Mouse (Mus musculus): Measurements from ENCODE around the gene Plin5. TPM values are rescaled to one million over a fixed set of nuclear protein-coding genes. Genes with fewer than 3 reads are reported as not detected.
"Not testable (repeated sequence)": the region's sequence is repeated elsewhere in the genome, so short reads cannot be mapped to it uniquely, and the experiment has no call there.

Plin5 gene
- polyA plus RNA-seq, 1 experiment from 2014 or later = 0.46 TPM

DNA sequence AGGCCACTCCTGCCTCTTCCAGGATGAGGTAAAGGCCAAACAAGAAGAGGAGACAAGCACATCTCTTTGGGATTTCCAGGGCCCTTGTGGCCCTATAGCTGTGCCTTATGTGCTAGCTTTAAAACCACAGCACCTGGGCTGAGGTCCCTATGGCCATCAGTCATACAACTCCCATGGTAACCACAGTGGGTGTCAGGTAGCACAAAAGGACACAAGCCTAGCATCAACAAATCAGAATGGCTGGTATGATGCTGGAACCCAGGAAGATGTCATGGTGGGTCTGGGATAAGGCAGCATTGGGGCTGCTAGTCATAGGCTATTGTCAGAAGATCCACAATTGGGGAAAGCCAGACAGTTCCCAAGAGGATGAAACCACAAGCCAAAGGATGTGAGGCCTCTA is 46.3 kb downstream of the Plin5 start:
- no peak for DNase-seq (ENCODE audit: low spot score)
- H3K4me1 ChIP-seq = peaks cover 15% of the 10 kb centered on the region
- H3K36me3 ChIP-seq = peaks cover 70% of the 10 kb centered on the region
- no peak overlapping the region for H3K27ac ChIP-seq
- no peaks in the 10 kb centered on the region for H3K27me3 ChIP-seq (ENCODE audit: insufficient read depth, poor library complexity, severe bottlenecking)
- H3K4me3 ChIP-seq = no peak overlapping the region
- no peaks in the 10 kb centered on the region for H3K9me3 ChIP-seq

DNA sequence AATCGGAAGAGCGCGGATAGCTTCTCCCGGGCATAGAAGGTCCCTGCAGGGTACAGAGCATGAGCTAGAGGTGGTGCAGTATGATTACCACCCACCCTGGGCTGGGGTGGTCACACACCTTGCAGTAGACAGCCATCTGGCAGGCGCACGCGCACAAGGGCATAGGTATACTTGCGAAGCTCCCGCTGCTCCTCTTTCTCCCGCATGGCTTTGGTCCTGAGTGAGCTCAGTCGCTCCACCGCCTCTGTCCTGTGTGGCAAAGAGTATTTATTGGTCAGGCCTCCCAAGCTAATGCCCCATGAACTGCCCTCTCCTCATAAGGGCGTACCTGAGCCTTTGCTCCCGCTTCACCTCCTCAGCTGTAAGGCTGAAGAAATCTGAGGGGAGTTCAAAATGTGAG is 48.3 kb downstream of the Plin5 start:
- 92% methylated on average over 14 of the region's 14 CpGs for WGBS
- H3K27ac ChIP-seq = no peak overlapping the region
- peaks cover 4% of the 10 kb centered on the region for H3K4me1 ChIP-seq
- H3K36me3 ChIP-seq = peaks cover 90% of the 10 kb centered on the region
- DNase-seq (ENCODE audit: low spot score) = no peak
- no peaks in the 10 kb centered on the region for H3K27me3 ChIP-seq (ENCODE audit: insufficient read depth, poor library complexity, severe bottlenecking)
- no peak overlapping the region for H3K4me3 ChIP-seq
- H3K9me3 ChIP-seq = no peaks in the 10 kb centered on the region

DNA sequence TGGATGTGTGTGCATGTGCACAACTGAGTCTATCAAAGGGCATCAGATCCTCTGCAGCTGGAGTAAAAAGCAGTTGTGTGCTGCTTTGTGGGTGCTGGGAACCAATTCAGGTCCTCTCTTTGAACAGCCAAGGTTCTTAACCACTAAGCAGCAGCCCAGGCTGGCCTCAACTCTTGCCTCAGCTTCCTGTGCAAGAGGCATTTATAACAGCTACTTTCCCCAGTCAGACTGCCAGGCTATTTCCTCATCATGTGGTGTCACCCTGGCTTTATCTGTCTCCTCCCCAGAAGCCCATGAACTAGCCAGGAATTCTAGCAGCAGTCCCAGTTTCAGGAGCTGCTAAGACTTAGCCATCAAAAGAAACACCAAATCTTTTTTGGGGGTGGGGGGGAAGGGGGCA is 50.9 kb downstream of the Plin5 start:
- no peaks in the 10 kb centered on the region for H3K27me3 ChIP-seq (ENCODE audit: insufficient read depth, poor library complexity, severe bottlenecking)
- H3K4me3 ChIP-seq = no peak overlapping the region
- H3K9me3 ChIP-seq = no peaks in the 10 kb centered on the region
- no peaks in the 10 kb centered on the region for H3K4me1 ChIP-seq
- no peak overlapping the region for H3K27ac ChIP-seq
- H3K36me3 ChIP-seq = peaks cover 100% of the 10 kb centered on the region
- no peak for DNase-seq (ENCODE audit: low spot score)

DNA sequence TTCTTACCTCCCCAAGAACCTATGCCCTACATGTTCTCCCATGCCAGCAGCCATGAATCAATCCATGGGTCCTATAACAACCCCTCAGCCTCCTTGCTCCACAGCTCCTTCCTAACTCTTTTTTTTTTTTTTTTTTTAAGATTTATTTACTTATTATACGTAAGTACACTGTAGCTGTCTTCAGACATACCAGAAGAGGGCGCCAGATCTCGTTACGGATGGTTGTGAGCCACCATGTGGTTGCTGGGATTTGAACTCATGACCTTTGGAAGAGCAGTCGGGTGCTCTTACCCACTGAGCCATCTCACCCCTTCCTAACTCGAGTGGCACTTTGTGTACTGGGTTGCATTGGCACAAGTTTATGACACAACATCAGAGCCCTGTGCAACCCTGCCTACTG is 51.7 kb downstream of the Plin5 start:
- H3K36me3 ChIP-seq = peaks cover 100% of the 10 kb centered on the region
- not testable (repeated sequence) for H3K4me3 ChIP-seq; H3K9me3 ChIP-seq; H3K4me1 ChIP-seq; H3K27ac ChIP-seq; DNase-seq (ENCODE audit: low spot score); H3K27me3 ChIP-seq (ENCODE audit: insufficient read depth, poor library complexity, severe bottlenecking)
- 77% methylated on average over 6 of the region's 6 CpGs for WGBS

DNA sequence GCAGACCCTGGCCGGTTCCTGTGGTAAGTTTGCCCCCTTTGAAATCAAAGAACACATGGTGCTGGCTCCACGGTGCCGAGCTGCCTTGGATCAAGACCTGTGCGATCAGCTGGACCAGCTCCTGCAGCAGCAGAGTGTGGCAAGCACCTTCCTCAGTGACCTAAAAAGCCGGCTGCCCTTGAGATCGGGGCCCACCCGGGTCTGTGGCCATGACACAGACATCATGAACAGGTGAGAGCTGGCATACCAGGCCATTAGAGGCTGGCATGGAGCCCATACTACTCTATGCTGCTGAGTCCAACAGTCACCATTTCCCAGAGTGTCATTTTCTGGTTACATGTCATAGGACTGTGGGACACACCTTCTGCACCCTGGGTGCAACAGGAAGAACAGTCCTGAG is 55.3 kb downstream of the Plin5 start:
- Histone ChIP-seq H3K27ac (no peak overlapping the region), H3K9me3 (no peaks in the 10 kb centered on the region), H3K4me1 (no peaks in the 10 kb centered on the region), H3K4me3 (no peak overlapping the region), H3K27me3 (ENCODE audit: insufficient read depth, poor library complexity, severe bottlenecking) (no peaks in the 10 kb centered on the region), H3K36me3 (peaks cover 99% of the 10 kb centered on the region)
- WGBS = 95% methylated on average over 7 of the region's 7 CpGs
- no peak for DNase-seq (ENCODE audit: low spot score)

Other genes with a start within 250 kb of the Plin5 start
- 5.9 and 6.9 TPM in 2 replicates for gene Zfp119a, start 238.7 kb downstream of the Plin5 start, polyA plus RNA-seq (2016; fragmentation: Nextera tagmentation; extraction: Ambion mirVana)
- 8.2 and 11.0 TPM in 2 replicates for gene Zfp959, start 225.5 kb downstream of the Plin5 start, polyA plus RNA-seq (2016; fragmentation: Nextera tagmentation; extraction: Ambion mirVana)
- 3.9 TPM in 2 replicates for gene Zfp119b, start 168.1 kb downstream of the Plin5 start, polyA plus RNA-seq (2016; fragmentation: Nextera tagmentation; extraction: Ambion mirVana)
- gene Ebi3, start 165.0 kb downstream of the Plin5 start, polyA plus RNA-seq (2016; fragmentation: Nextera tagmentation; extraction: Ambion mirVana) = 0.25 and 0.72 TPM in 2 replicates
- gene Yju2, start 158.5 kb downstream of the Plin5 start, polyA plus RNA-seq (2016; fragmentation: Nextera tagmentation; extraction: Ambion mirVana) = 20.9 and 24.4 TPM in 2 replicates
- 11.3 and 15.2 TPM in 2 replicates for gene Shd, start 147.1 kb downstream of the Plin5 start, polyA plus RNA-seq (2016; fragmentation: Nextera tagmentation; extraction: Ambion mirVana)
- 8.4 and 23.2 TPM in 2 replicates for gene Fsd1, start 131.1 kb downstream of the Plin5 start, polyA plus RNA-seq (2016; fragmentation: Nextera tagmentation; extraction: Ambion mirVana)
- 7.7 and 8.0 TPM in 2 replicates for gene Stap2, start 112.0 kb downstream of the Plin5 start, polyA plus RNA-seq (2016; fragmentation: Nextera tagmentation; extraction: Ambion mirVana)
- 69.5 and 111 TPM in 2 replicates for gene Mpnd, start 111.9 kb downstream of the Plin5 start, polyA plus RNA-seq (2016; fragmentation: Nextera tagmentation; extraction: Ambion mirVana)
- 117 and 155 TPM in 2 replicates for gene Sh3gl1, start 81.0 kb downstream of the Plin5 start, polyA plus RNA-seq (2016; fragmentation: Nextera tagmentation; extraction: Ambion mirVana)
- 24.0 and 30.0 TPM in 2 replicates for gene Chaf1a, start 77.2 kb downstream of the Plin5 start, polyA plus RNA-seq (2016; fragmentation: Nextera tagmentation; extraction: Ambion mirVana)
- gene Ubxn6, start 42.6 kb downstream of the Plin5 start, polyA plus RNA-seq (2016; fragmentation: Nextera tagmentation; extraction: Ambion mirVana) = 33.1 and 34.3 TPM in 2 replicates
- 121 and 139 TPM in 2 replicates for gene Hdgfl2, start 38.0 kb downstream of the Plin5 start, polyA plus RNA-seq (2016; fragmentation: Nextera tagmentation; extraction: Ambion mirVana)
- gene Plin4, start 7.8 kb downstream of the Plin5 start, polyA plus RNA-seq (2016; fragmentation: Nextera tagmentation; extraction: Ambion mirVana) = 0.05 and 0.08 TPM in 2 replicates
- gene Lrg1, start 4.4 kb upstream of the Plin5 start, polyA plus RNA-seq (2016; fragmentation: Nextera tagmentation; extraction: Ambion mirVana) = not detected in 2 replicates
- 0.36 and 1.0 TPM in 2 replicates for gene Sema6b, start 22.7 kb upstream of the Plin5 start, polyA plus RNA-seq (2016; fragmentation: Nextera tagmentation; extraction: Ambion mirVana)
- 5.5 and 6.0 TPM in 2 replicates for gene Tnfaip8l1, start 44.9 kb upstream of the Plin5 start, polyA plus RNA-seq (2016; fragmentation: Nextera tagmentation; extraction: Ambion mirVana)
- gene Mydgf, start 66.3 kb upstream of the Plin5 start, polyA plus RNA-seq (2016; fragmentation: Nextera tagmentation; extraction: Ambion mirVana) = 94.2 and 106 TPM in 2 replicates
- 31.0 and 34.3 TPM in 2 replicates for gene Dpp9, start 101.3 kb upstream of the Plin5 start, polyA plus RNA-seq (2016; fragmentation: Nextera tagmentation; extraction: Ambion mirVana)
- gene Fem1a, start 139.2 kb upstream of the Plin5 start, polyA plus RNA-seq (2016; fragmentation: Nextera tagmentation; extraction: Ambion mirVana) = 15.0 and 20.3 TPM in 2 replicates
- gene Ticam1, start 159.2 kb upstream of the Plin5 start, polyA plus RNA-seq (2016; fragmentation: Nextera tagmentation; extraction: Ambion mirVana) = 6.8 and 9.5 TPM in 2 replicates
- gene Plin3, start 175.3 kb upstream of the Plin5 start, polyA plus RNA-seq (2016; fragmentation: Nextera tagmentation; extraction: Ambion mirVana) = 81.7 and 93.2 TPM in 2 replicates
- gene Arrdc5, start 182.7 kb upstream of the Plin5 start, polyA plus RNA-seq (2016; fragmentation: Nextera tagmentation; extraction: Ambion mirVana) = not detected in 2 replicates
- gene Uhrf1, start 185.7 kb upstream of the Plin5 start, polyA plus RNA-seq (2016; fragmentation: Nextera tagmentation; extraction: Ambion mirVana) = 136 and 163 TPM in 2 replicates
- 34.6 and 35.6 TPM in 2 replicates for gene Kdm4b, start 208.5 kb upstream of the Plin5 start, polyA plus RNA-seq (2016; fragmentation: Nextera tagmentation; extraction: Ambion mirVana)

Measured in heart, embryonic 10.5 days (tissue).